Mouse (Mus musculus): Measurements from ENCODE around the gene Txndc2. TPM values are rescaled to one million over a fixed set of nuclear protein-coding genes. Genes with fewer than 3 reads are reported as not detected.
A peak's percentile ranks its signal among the peaks of the same experiment; 100 is the strongest.
"Not testable (repeated sequence)": the region's sequence is repeated elsewhere in the genome, so short reads cannot be mapped to it uniquely, and the experiment has no call there.

Gene Txndc2
- total and polyA plus RNA-seq, 2 experiments from 2014 or later: 0.16 TPM; not detected in 1

DNA sequence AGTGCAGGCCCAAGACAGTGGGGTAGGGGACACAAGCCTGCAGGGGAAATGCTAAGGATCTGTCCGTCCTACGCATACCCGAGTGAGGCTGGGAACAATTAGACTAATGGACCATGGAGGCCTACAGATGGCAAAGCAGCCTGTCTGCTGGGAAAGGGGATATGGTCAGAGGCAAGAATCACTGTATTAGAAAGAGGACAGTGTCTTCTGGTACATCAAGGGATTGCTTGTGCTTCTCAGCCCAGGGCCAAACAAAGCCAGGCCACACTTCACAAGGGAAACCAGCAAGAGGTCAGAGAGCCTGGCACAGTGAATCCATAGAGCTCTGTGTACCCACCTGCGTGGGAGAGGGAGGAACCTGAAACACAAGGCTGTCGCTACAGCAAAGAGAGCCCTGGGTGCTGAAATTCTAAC lies 617 bp upstream of the Txndc2 start:
- H3K4me2 ChIP-seq (ENCODE audit: low read depth, low read length): no peak overlapping the region
- no peaks in the 10 kb centered on the region for H3K9me3 ChIP-seq (replicated peaks; ENCODE audit: control insufficient read depth, low read length)
- DNase-seq (ENCODE audit: low spot score) (no peak), ATAC-seq (ENCODE audit: insufficient read depth, low read depth) (no peak)
- H3K36me3 ChIP-seq (replicated peaks; ENCODE audit: control insufficient read depth, insufficient read depth, low read length): no peaks in the 10 kb centered on the region
- no peak overlapping the region for H3K27ac ChIP-seq (ENCODE audit: low read depth)
- H3K9ac ChIP-seq (replicated peaks; ENCODE audit: low read depth, low read length): no peak overlapping the region
- no peak overlapping the region for H3K4me3 ChIP-seq (ENCODE audit: low read depth, low read length)
- TF ChIP-seq EP300 (IDR thresholded peaks at IDR 0.05; ENCODE audit: low read depth) (no peak), CTCF (IDR thresholded peaks at IDR 0.05; ENCODE audit: low read depth) (no peak)
- peaks cover 6% of the 10 kb centered on the region for H3K4me1 ChIP-seq (ENCODE audit: control insufficient read depth, insufficient read depth)
- H3K27me3 ChIP-seq (ENCODE audit: control insufficient read depth, insufficient read depth, low read length): no peaks in the 10 kb centered on the region
- 88% methylated on average over 5 of the region's 5 CpGs for WGBS

DNA sequence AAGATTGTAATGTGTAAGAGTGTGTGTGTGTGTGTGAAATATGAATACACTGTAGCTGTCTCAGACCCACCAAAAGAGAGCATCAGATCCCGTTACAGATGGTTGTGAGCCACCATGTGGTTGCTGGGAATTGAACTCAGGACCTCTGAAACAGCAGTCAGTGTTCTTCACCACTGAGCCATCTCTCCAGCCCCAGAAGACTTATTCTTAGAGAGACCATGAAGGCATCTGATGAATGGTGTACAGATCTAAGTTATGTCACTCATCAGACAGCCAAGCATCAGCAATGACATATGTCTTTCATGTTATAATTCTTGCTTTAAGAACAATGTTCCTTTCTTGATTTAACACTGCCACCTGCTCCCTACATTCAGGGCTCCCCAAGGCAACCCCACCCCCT lies 2.8 kb downstream of the Txndc2 start:
- Histone ChIP-seq H3K4me1 (ENCODE audit: control insufficient read depth, insufficient read depth) (peaks cover 20% of the 10 kb centered on the region), H3K9ac (replicated peaks; ENCODE audit: low read depth, low read length) (no peak overlapping the region), H3K36me3 (replicated peaks; ENCODE audit: control insufficient read depth, insufficient read depth, low read length) (no peaks in the 10 kb centered on the region), H3K9me3 (replicated peaks; ENCODE audit: control insufficient read depth, low read length) (no peaks in the 10 kb centered on the region), H3K27ac (ENCODE audit: low read depth) (no peak overlapping the region), H3K4me2 (ENCODE audit: low read depth, low read length) (no peak overlapping the region), H3K4me3 (ENCODE audit: low read depth, low read length) (no peak overlapping the region), H3K27me3 (ENCODE audit: control insufficient read depth, insufficient read depth, low read length) (no peaks in the 10 kb centered on the region)
- 83% methylated on average over 1 of the region's 1 CpGs for WGBS
- no peak for ATAC-seq (ENCODE audit: insufficient read depth, low read depth)
- no peak for DNase-seq (ENCODE audit: low spot score)
- TF ChIP-seq EP300 (IDR thresholded peaks at IDR 0.05; ENCODE audit: low read depth): no peak

DNA sequence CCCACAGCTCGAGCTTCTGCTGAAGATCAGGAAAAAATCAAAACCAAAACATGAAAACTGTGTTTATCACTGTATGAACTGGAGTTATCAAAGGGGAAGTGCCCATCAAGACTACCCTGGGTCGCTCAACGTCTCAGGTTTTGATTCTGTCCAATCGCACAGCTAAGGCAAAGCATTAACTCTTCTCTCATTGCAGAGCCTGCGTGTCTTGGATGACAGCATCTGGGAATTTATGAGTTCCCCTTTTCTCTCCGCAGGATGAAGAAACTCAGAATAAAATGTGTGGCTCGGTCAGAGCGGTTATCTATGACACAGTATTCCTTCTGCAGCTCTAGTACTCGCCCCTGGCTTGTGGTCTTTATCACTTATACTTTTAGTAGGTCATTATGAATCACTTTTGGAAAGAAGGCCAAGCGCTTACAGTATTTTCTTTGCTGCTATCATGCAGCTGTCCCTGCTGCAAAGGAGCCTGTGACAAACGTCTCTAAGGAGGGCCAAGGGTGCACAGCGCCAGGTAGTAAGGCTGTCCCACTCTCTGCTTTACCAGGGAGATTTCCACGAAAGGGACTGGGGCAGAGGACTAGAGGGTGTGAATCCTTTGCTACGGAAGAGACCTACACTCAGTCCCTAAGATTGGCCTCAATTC lies 6.1 kb downstream of the Txndc2 start:
- H3K4me2 ChIP-seq (ENCODE audit: low read depth, low read length): no peak overlapping the region
- 0 out of 2 replicates have a peak overlapping the region, but pooled peaks have one; percentile 15 for H3K9ac ChIP-seq (replicated peaks; ENCODE audit: low read depth, low read length)
- 45% methylated on average over 14 of the region's 14 CpGs for WGBS
- ATAC-seq (ENCODE audit: insufficient read depth, low read depth) (0 out of 2 replicates have a peak, but pooled peaks have one; percentile 24), DNase-seq (ENCODE audit: low spot score) (no peak)
- no peak overlapping the region for H3K4me3 ChIP-seq (ENCODE audit: low read depth, low read length)
- H3K27ac ChIP-seq (ENCODE audit: low read depth): 0 out of 2 replicates have a peak overlapping the region, but pooled peaks have one; percentile 15
- 0 out of 2 replicates have a peak, but pooled peaks cover 14% of the 10 kb centered on the region for H3K4me1 ChIP-seq (ENCODE audit: control insufficient read depth, insufficient read depth)
- TF ChIP-seq CTCF (IDR thresholded peaks at IDR 0.05; ENCODE audit: low read depth): no peak
- TF ChIP-seq EP300 (IDR thresholded peaks at IDR 0.05; ENCODE audit: low read depth): no peak
- H3K9me3 ChIP-seq (replicated peaks; ENCODE audit: control insufficient read depth, low read length): no peaks in the 10 kb centered on the region
- no peaks in the 10 kb centered on the region for H3K36me3 ChIP-seq (replicated peaks; ENCODE audit: control insufficient read depth, insufficient read depth, low read length)
- H3K27me3 ChIP-seq (ENCODE audit: control insufficient read depth, insufficient read depth, low read length): no peaks in the 10 kb centered on the region

DNA sequence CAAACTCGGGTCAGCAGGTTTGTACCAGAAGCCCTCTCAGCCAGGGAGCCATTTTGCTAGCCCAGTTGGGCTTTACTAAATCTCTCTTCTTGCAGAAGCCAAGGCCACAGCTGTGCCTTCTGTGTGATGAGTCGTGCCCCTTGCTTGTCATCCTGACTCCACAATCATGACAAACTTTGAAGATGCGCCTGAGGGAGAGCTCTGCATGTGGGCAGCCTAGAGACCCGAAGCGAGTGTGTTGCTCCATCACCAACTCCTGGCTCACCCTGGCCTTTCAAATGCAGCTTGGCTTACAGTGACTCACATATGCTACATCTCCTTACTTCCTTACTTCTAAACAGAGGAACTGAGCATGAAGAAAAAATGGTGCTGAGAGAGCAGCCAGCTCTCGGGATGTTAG lies 12.0 kb downstream of the Txndc2 start:
- no peak for DNase-seq (ENCODE audit: low spot score)
- ATAC-seq (ENCODE audit: insufficient read depth, low read depth): no peak
- Histone ChIP-seq H3K4me3 (ENCODE audit: low read depth, low read length) (no peak overlapping the region), H3K27me3 (ENCODE audit: control insufficient read depth, insufficient read depth, low read length) (no peaks in the 10 kb centered on the region), H3K27ac (ENCODE audit: low read depth) (no peak overlapping the region), H3K36me3 (replicated peaks; ENCODE audit: control insufficient read depth, insufficient read depth, low read length) (no peaks in the 10 kb centered on the region), H3K4me1 (ENCODE audit: control insufficient read depth, insufficient read depth) (0 out of 2 replicates have a peak, but pooled peaks cover 11% of the 10 kb centered on the region), H3K9me3 (replicated peaks; ENCODE audit: control insufficient read depth, low read length) (no peaks in the 10 kb centered on the region), H3K9ac (replicated peaks; ENCODE audit: low read depth, low read length) (no peak overlapping the region), H3K4me2 (ENCODE audit: low read depth, low read length) (no peak overlapping the region)
- no peak for TF ChIP-seq CTCF (IDR thresholded peaks at IDR 0.05; ENCODE audit: low read depth)
- TF ChIP-seq EP300 (IDR thresholded peaks at IDR 0.05; ENCODE audit: low read depth): no peak
- 80% methylated on average over 6 of the region's 6 CpGs for WGBS

DNA sequence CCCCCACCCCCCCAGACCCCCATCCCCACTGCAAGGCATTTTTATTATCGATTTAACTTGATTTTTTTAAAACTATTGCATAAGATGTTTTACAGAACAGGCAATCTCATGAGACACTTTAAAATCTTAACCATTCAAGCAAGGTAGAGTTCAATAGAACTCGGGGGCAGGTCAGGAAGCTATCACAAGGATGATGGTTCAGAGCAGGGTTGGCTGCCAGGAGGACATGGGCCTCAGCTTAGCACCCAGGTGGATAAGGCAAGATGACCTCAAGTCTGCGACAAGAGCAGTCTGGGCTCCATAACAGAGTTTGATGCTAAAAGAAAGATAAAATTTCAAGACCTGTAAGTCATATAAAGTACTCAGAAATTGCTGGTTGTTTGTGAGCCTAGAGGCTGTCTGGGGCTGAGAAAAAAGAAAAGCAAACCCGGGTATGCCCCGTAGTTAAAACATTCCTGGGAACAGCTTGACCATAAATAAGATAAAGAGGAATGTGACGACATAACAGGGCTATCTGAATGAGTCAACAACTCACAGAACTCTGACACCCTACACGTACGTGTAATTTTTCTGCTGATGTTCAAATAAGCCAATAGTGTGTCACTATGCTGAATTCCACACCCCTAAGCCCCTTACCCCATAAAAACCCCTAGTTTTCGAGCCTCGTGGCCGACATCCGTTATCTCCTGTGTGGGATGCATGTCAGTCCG lies 13.0 kb downstream of the Txndc2 start:
- not testable (repeated sequence) for H3K4me2 ChIP-seq (ENCODE audit: low read depth, low read length); H3K4me3 ChIP-seq (ENCODE audit: low read depth, low read length); ATAC-seq (ENCODE audit: insufficient read depth, low read depth); H3K9me3 ChIP-seq (replicated peaks; ENCODE audit: control insufficient read depth, low read length); H3K4me1 ChIP-seq (ENCODE audit: control insufficient read depth, insufficient read depth); H3K27ac ChIP-seq (ENCODE audit: low read depth); H3K36me3 ChIP-seq (replicated peaks; ENCODE audit: control insufficient read depth, insufficient read depth, low read length); H3K9ac ChIP-seq (replicated peaks; ENCODE audit: low read depth, low read length); H3K27me3 ChIP-seq (ENCODE audit: control insufficient read depth, insufficient read depth, low read length); DNase-seq (ENCODE audit: low spot score)
- 56% methylated on average over 13 of the region's 13 CpGs for WGBS

All from heart, postnatal 0 days (tissue).